Comparison of ENCODE assay signal across 26 mouse cellular contexts in the genomic region with DNA sequence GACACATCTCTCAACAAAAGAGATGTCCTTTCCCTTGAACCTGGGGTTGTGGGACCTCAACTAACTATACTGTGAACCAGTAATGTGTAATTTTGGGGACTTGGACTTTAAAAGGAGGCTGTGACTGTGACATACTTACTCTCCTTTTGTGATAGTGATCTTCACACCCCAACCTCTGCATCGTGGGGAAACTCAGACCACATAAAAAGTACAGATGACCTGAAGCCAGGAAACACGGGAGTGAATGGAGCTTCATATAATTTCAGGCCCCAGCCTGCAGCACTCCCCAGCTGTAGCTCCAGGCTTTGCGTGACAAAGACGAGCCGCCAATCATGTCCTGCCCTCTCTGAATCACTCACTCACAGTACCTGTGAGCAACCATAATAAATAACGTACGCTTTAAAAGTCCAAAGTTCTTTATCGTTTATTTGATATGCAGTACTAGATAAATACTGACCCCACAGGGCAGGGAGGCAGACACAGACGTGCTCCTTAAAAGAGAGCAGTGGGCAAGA.
"Had no signal": no experiment of that assay in that cellular context is flagged by ENCODE, and none has a peak within 500 bp of the region (broad histone marks: within the 10 kb centered on the region; RNA-seq: fewer than 3 reads in every experiment).

No protein-coding gene starts in this region.

- H3K4me3 ChIP-seq: gastrocnemius, adult 2 months; heart, adult 2 months; heart, embryonic 12.5 days; hindbrain, embryonic 10.5 days; hindbrain, embryonic 13.5 days; hindbrain, embryonic 15.5 days; layer of hippocampus, adult 2 months; left cerebral cortex, adult 2 months; limb, embryonic 10.5 days; limb, embryonic 12.5 days; liver, embryonic 13.5 days had no signal

- H3K36me3 ChIP-seq: heart, embryonic 12.5 days; hindbrain, embryonic 10.5 days; hindbrain, embryonic 13.5 days; hindbrain, embryonic 15.5 days; limb, embryonic 10.5 days; limb, embryonic 12.5 days; liver, embryonic 13.5 days had no signal

- H3K4me1 ChIP-seq: heart, embryonic 12.5 days; hindbrain, embryonic 10.5 days; hindbrain, embryonic 13.5 days; hindbrain, embryonic 15.5 days; limb, embryonic 12.5 days; liver, embryonic 13.5 days had no signal

- ATAC-seq: forebrain, postnatal 0 days; hindbrain, postnatal 0 days; inflammation-experienced regulatory T-cells, adult 6 months; intestine, embryonic 16.5 days had no signal

- H3K27me3 ChIP-seq: heart, embryonic 12.5 days; hindbrain, embryonic 13.5 days; hindbrain, embryonic 15.5 days; limb, embryonic 12.5 days; liver, embryonic 13.5 days had no signal

- H3K9ac ChIP-seq: forebrain, postnatal 0 days; heart, embryonic 12.5 days; hindbrain, embryonic 13.5 days; hindbrain, embryonic 15.5 days; limb, embryonic 12.5 days; liver, embryonic 13.5 days had no signal

- H3K9me3 ChIP-seq: heart, embryonic 12.5 days; hindbrain, embryonic 10.5 days; hindbrain, embryonic 13.5 days; hindbrain, embryonic 15.5 days; limb, embryonic 10.5 days; limb, embryonic 12.5 days; liver, embryonic 13.5 days had no signal

- H3K4me2 ChIP-seq: heart, embryonic 12.5 days; hindbrain, embryonic 13.5 days; hindbrain, embryonic 15.5 days; limb, embryonic 12.5 days; liver, embryonic 11.5 days; liver, embryonic 13.5 days had no signal

- DNase-seq: forebrain, postnatal 0 days; gastrocnemius, adult 2 months; gastrocnemius, postnatal 10 days; gastrocnemius, postnatal 25 days; heart, adult 2 months; heart, postnatal 14 days; heart, postnatal 36 days; kidney, adult 18-20 months; kidney, adult 8-10 months; kidney, postnatal 10 days; kidney, postnatal 25 days; kidney, postnatal 4 days; liver; liver, embryonic 13.5 days had no signal

- H3K27ac ChIP-seq: gastrocnemius, adult 2 months; heart, adult 2 months; hindbrain, embryonic 10.5 days; hindbrain, embryonic 13.5 days; hindbrain, embryonic 15.5 days; hindbrain, postnatal 0 days; layer of hippocampus, adult 2 months; left cerebral cortex, adult 2 months; limb, embryonic 10.5 days; limb, embryonic 12.5 days; liver, embryonic 13.5 days had no signal
